In the genomic region with DNA sequence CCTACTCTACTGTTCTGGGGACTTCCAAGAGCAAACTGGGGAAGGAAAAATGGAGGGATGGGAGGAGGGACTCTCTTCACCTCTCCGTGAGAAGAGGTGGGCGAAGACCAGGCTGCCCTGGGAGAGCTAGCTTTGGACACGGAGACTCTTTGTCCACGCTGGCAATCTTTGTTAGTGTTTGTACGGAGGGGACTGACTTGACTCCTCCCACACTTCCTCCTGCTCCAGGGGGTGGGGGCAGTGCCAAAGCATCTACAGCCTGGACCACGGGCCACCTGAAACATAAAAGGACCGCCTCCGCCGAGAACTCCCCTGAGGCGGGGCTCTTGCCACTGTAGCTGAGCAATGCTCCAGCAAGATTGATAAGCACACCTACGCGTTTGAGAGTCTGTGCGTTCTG, we compare ENCODE assay signal across 9 mouse cellular contexts. TPM values are rescaled to one million over a fixed set of nuclear protein-coding genes. Genes with fewer than 3 reads are reported as not detected.
A peak's percentile ranks its signal among the peaks of the same experiment; 100 is the strongest.
DNase-seq lines count a peak whose midpoint lies in the region; ATAC-seq and TF ChIP-seq lines count a peak whose summit lies in the region.
"Had no signal": no experiment of that assay in that cellular context is flagged by ENCODE, and none has a peak within 500 bp of the region (broad histone marks: within the 10 kb centered on the region; RNA-seq: fewer than 3 reads in every experiment).

No protein-coding gene starts in this region.

- no peak overlapping the region for H3K27ac ChIP-seq in testis, adult 2 months (ENCODE audit: control insufficient read depth, insufficient read depth, low read depth, low read length)
- no peak overlapping the region for H3K27ac ChIP-seq in limb, embryonic 13.5 days
- no peak overlapping the region for H3K27ac ChIP-seq in stomach, postnatal 0 days (replicated peaks)

- H3K36me3 ChIP-seq in testis, adult 2 months (ENCODE audit: control insufficient read depth, insufficient read depth, low read length) = no peaks in the 10 kb centered on the region
- no peaks in the 10 kb centered on the region for H3K36me3 ChIP-seq in limb, embryonic 13.5 days
- no peaks in the 10 kb centered on the region for H3K36me3 ChIP-seq in stomach, postnatal 0 days (ENCODE audit: control insufficient read depth, insufficient read depth, low read length)

- peak overlapping the region; percentile 37 for H3K9ac ChIP-seq in limb, embryonic 13.5 days
- no peak overlapping the region for H3K9ac ChIP-seq in stomach, postnatal 0 days (ENCODE audit: low read length)

- no peak for TF ChIP-seq EP300 in stomach, postnatal 0 days (optimal IDR thresholded peaks at IDR 0.05)

- no peak; the same call in 1 of the 2 replicates for ATAC-seq in limb, embryonic 13.5 days (ENCODE audit: low FRiP score, low read depth)
- no peak for ATAC-seq in stomach, postnatal 0 days (ENCODE audit: low FRiP score, low TSS enrichment)
- ATAC-seq in activated CD4-positive, CD25-positive, alpha-beta regulatory T cell, adult 4 months = no peak

- peak; percentile 80 for DNase-seq in heart, adult 11 months
- no peak for DNase-seq in heart, postnatal 10 days
- no peak for DNase-seq in testis, postnatal 10 days (ENCODE audit: low spot score)
- DNase-seq in stomach, postnatal 0 days (ENCODE audit: low spot score) = peak; percentile 14
- DNase-seq in c-Kit-positive CD71-positive TER-119-positive erythroid progenitor cells, embryonic 14.5 days (ENCODE audit: low spot score) = no peak

- peak overlapping the region; percentile 59 for H3K4me2 ChIP-seq in limb, embryonic 13.5 days (replicated peaks)
- no peak overlapping the region; the same call in 1 of the 2 replicates for H3K4me2 ChIP-seq in stomach, postnatal 0 days (replicated peaks; ENCODE audit: low read depth)

- TF ChIP-seq POLR2A in testis, adult 2 months (IDR thresholded peaks at IDR 0.05; ENCODE audit: control insufficient read depth, low read depth, low read length) = no peak

- intact Hi-C loops in heart, postnatal 10 days (cut with DNase I) = no loop called here

- TF ChIP-seq CTCF in testis, adult 2 months (IDR thresholded peaks at IDR 0.05; ENCODE audit: control insufficient read depth, insufficient read depth, insufficient replicate concordance, low read depth, low read length) = no peak
- TF ChIP-seq CTCF in stomach, postnatal 0 days (IDR thresholded peaks at IDR 0.05; ENCODE audit: low read depth) = no peak

- 2% methylated on average over 13 of the region's 13 CpGs for WGBS in limb, embryonic 13.5 days
- 14% methylated on average over 13 of the region's 13 CpGs for WGBS in stomach, postnatal 0 days

- H3K4me1 ChIP-seq in testis, adult 2 months (ENCODE audit: control insufficient read depth, insufficient read depth, low read length) = peaks cover 3% of the 10 kb centered on the region
- peaks cover 7% of the 10 kb centered on the region for H3K4me1 ChIP-seq in limb, embryonic 13.5 days
- H3K4me1 ChIP-seq in stomach, postnatal 0 days (replicated peaks; ENCODE audit: control insufficient read depth, insufficient read depth) = no peaks in the 10 kb centered on the region

- peak overlapping the region; percentile 73 for H3K4me3 ChIP-seq in testis, adult 2 months (ENCODE audit: control insufficient read depth, low read depth, low read length)
- peak overlapping the region; percentile 38 for H3K4me3 ChIP-seq in limb, embryonic 13.5 days
- H3K4me3 ChIP-seq in stomach, postnatal 0 days (ENCODE audit: low read depth, low read length) = no peak overlapping the region

- H3K27me3 ChIP-seq in testis, adult 2 months (ENCODE audit: control insufficient read depth, insufficient read depth, low read length) = no peaks in the 10 kb centered on the region
- H3K27me3 ChIP-seq in limb, embryonic 13.5 days = no peaks in the 10 kb centered on the region
- H3K27me3 ChIP-seq in stomach, postnatal 0 days (ENCODE audit: control insufficient read depth, insufficient read depth, low read length) = no peaks in the 10 kb centered on the region

- no peaks in the 10 kb centered on the region; the same call in 1 of the 2 replicates for H3K9me3 ChIP-seq in limb, embryonic 13.5 days
- H3K9me3 ChIP-seq in stomach, postnatal 0 days (ENCODE audit: control insufficient read depth, low read length) = no peaks in the 10 kb centered on the region

RNA-seq across cellular contexts. Expression of a gene that starts 8.9 kb away (rescaled TPM):
- total RNA-seq in heart, postnatal 10 days (2021) = 1 to 10 TPM; 1.9 to 2.3 TPM
- polyA plus RNA-seq in testis, adult 2 months (2012; rRNA removed) = 0.53 and 0.98 TPM in 2 replicates
- polyA plus RNA-seq in limb, embryonic 13.5 days (2015; fragmentation: Nextera tagmentation; extraction: Ambion mirVana) = 1.3 and 1.6 TPM in 2 replicates
- polyA plus RNA-seq in stomach, postnatal 0 days (2015; fragmentation: Nextera tagmentation; extraction: Ambion mirVana) = 1.9 and 2.2 TPM in 2 replicates
- not detected for polyA plus RNA-seq in activated CD4-positive, CD25-positive, alpha-beta regulatory T cell, adult 4 months (2017; shearing (Covaris generic))

RNA-seq across cellular contexts. Expression of a gene that starts 44.3 kb away (rescaled TPM):
- total RNA-seq in heart, postnatal 10 days (2021) = 10 to 100 TPM; 24.2 to 24.9 TPM
- 2.5 and 2.9 TPM in 2 replicates for polyA plus RNA-seq in testis, adult 2 months (2012; rRNA removed)
- polyA plus RNA-seq in limb, embryonic 13.5 days (2015; fragmentation: Nextera tagmentation; extraction: Ambion mirVana) = 0.13 and 0.31 TPM in 2 replicates
- polyA plus RNA-seq in stomach, postnatal 0 days (2015; fragmentation: Nextera tagmentation; extraction: Ambion mirVana) = 2.8 TPM in 2 replicates
- polyA plus RNA-seq in activated CD4-positive, CD25-positive, alpha-beta regulatory T cell, adult 4 months (2017; shearing (Covaris generic)) = not detected
- polyA plus RNA-seq: C2C12 had no signal

Comparison
In these comparisons a context has a peak if more than half of its experiments do, and no peak if none do; other contexts are left out.
1. DNase-seq: peak in heart, adult 11 months (single experiment) and stomach, postnatal 0 days (single experiment); none in heart, postnatal 10 days (0 of 2), testis, postnatal 10 days (single experiment) and c-Kit-positive CD71-positive TER-119-positive erythroid progenitor cells, embryonic 14.5 days (single experiment).